ENCODE assay signal across 8 mouse cellular contexts in genomic region chr15:83463369-83464082, GRCm38 (mm10). TPM values are rescaled to one million over a fixed set of nuclear protein-coding genes. Genes with fewer than 3 reads are reported as not detected.
DNase-seq lines count a peak whose midpoint lies in the region; ATAC-seq lines count a peak whose summit lies in the region.

No protein-coding gene starts in this region.

- ATAC-seq in hindbrain, embryonic 14.5 days (ENCODE audit: low FRiP score) = no peak
- no peak for ATAC-seq in midbrain, embryonic 11.5 days (ENCODE audit: low FRiP score)

- no peaks in the 10 kb centered on the region for H3K36me3 ChIP-seq in hindbrain, embryonic 14.5 days (replicated peaks; ENCODE audit: control insufficient read depth, insufficient read depth)
- no peaks in the 10 kb centered on the region for H3K36me3 ChIP-seq in midbrain, embryonic 11.5 days (ENCODE audit: control insufficient read depth, insufficient read depth, low read length)

- H3K4me2 ChIP-seq in hindbrain, embryonic 14.5 days (replicated peaks) = peak overlapping the region; percentile 80
- peak overlapping the region; percentile 93 for H3K4me2 ChIP-seq in midbrain, embryonic 11.5 days

- H3K4me1 ChIP-seq in hindbrain, embryonic 14.5 days (replicated peaks; ENCODE audit: control insufficient read depth, insufficient read depth, low read length) = peaks cover 7% of the 10 kb centered on the region; the same call in 1 of the 2 replicates
- H3K4me1 ChIP-seq in midbrain, embryonic 11.5 days (ENCODE audit: control insufficient read depth, insufficient read depth, low read length) = peaks cover 12% of the 10 kb centered on the region; the same call in 1 of the 2 replicates

- no peaks in the 10 kb centered on the region for H3K9me3 ChIP-seq in hindbrain, embryonic 14.5 days (ENCODE audit: control insufficient read depth, low read length)
- H3K9me3 ChIP-seq in midbrain, embryonic 11.5 days (ENCODE audit: control insufficient read depth, low read length) = no peaks in the 10 kb centered on the region

- peak; percentile 9 for DNase-seq in thymus, postnatal 0 days (ENCODE audit: low spot score)
- DNase-seq in thymus, postnatal 25 days = no peak
- DNase-seq in embryo, embryonic 11 days = peak; percentile 48
- DNase-seq in hindbrain, embryonic 14.5 days (ENCODE audit: low spot score) = no peak
- DNase-seq in midbrain, embryonic 11.5 days (ENCODE audit: low spot score, missing footprints) = peak; percentile 85
- DNase-seq in frontal cortex, postnatal 14 days (ENCODE audit: low spot score in 2 of 2) = no peak
- DNase-seq in left cerebral cortex, adult 11 months (ENCODE audit: low spot score) = no peak
- no peak for DNase-seq in right cerebral cortex, postnatal 14 days

- H3K27me3 ChIP-seq in hindbrain, embryonic 14.5 days (ENCODE audit: control insufficient read depth, insufficient read depth, low read length) = no peaks in the 10 kb centered on the region
- H3K27me3 ChIP-seq in midbrain, embryonic 11.5 days (ENCODE audit: control insufficient read depth, insufficient read depth, low read length) = no peaks in the 10 kb centered on the region

- peak overlapping the region; percentile 75 for H3K4me3 ChIP-seq in hindbrain, embryonic 14.5 days (replicated peaks; ENCODE audit: low read length)
- H3K4me3 ChIP-seq in midbrain, embryonic 11.5 days (ENCODE audit: low read depth, low read length) = peak overlapping the region; percentile 73

- peak overlapping the region; percentile 63 for H3K9ac ChIP-seq in hindbrain, embryonic 14.5 days
- H3K9ac ChIP-seq in midbrain, embryonic 11.5 days (ENCODE audit: low read length) = peak overlapping the region; percentile 79

- no peak overlapping the region for H3K27ac ChIP-seq in hindbrain, embryonic 14.5 days
- H3K27ac ChIP-seq in midbrain, embryonic 11.5 days (ENCODE audit: low read depth, low read length) = no peak overlapping the region

- WGBS in hindbrain, embryonic 14.5 days = 10% methylated on average over 17 of the region's 17 CpGs
- 13% methylated on average over 17 of the region's 17 CpGs for WGBS in midbrain, embryonic 11.5 days

RNA-seq across cellular contexts. Expression of gene Pacsin2, which starts 0.9 kb away (rescaled TPM):
- polyA plus RNA-seq in thymus, postnatal 0 days (2015; fragmentation: Nextera tagmentation; extraction: Ambion mirVana) = 24.7 and 24.8 TPM in 2 replicates
- polyA plus RNA-seq in hindbrain, embryonic 14.5 days (2014; fragmentation: Nextera tagmentation; extraction: Ambion mirVana) = 20.5 and 21.5 TPM in 2 replicates
- polyA plus RNA-seq in midbrain, embryonic 11.5 days (2014; fragmentation: Nextera tagmentation; extraction: Ambion mirVana) = 36.3 and 36.5 TPM in 2 replicates

RNA-seq across cellular contexts. Expression of gene Ttll1, which starts 47.2 kb away (rescaled TPM):
- polyA plus RNA-seq in thymus, postnatal 0 days (2015; fragmentation: Nextera tagmentation; extraction: Ambion mirVana) = 8.9 and 11.8 TPM in 2 replicates
- 59.5 and 74.7 TPM in 2 replicates for polyA plus RNA-seq in hindbrain, embryonic 14.5 days (2014; fragmentation: Nextera tagmentation; extraction: Ambion mirVana)
- polyA plus RNA-seq in midbrain, embryonic 11.5 days (2014; fragmentation: Nextera tagmentation; extraction: Ambion mirVana) = 32.2 and 34.6 TPM in 2 replicates

Comparison
In these comparisons a context has a peak if more than half of its experiments do, and no peak if none do; other contexts are left out.
1. DNase-seq: peak in thymus, postnatal 0 days (single experiment), embryo, embryonic 11 days (single experiment) and midbrain, embryonic 11.5 days (single experiment); none in thymus, postnatal 25 days (single experiment), hindbrain, embryonic 14.5 days (single experiment), frontal cortex, postnatal 14 days (0 of 2), left cerebral cortex, adult 11 months (single experiment) and right cerebral cortex, postnatal 14 days (single experiment).